Mouse (Mus musculus) layer of hippocampus, adult 11-12 months (tissue): Measurements from ENCODE around the gene Mettl24.
"Not testable (repeated sequence)": the region's sequence is repeated elsewhere in the genome, so short reads cannot be mapped to it uniquely, and the experiment has no call there.

ENCODE experiments used
- DNase-seq: peaks from one replicate; pipeline ENCODE4 v3.0.0; 2022; ENCODE audit warnings: low spot score

Gene Mettl24

DNA sequence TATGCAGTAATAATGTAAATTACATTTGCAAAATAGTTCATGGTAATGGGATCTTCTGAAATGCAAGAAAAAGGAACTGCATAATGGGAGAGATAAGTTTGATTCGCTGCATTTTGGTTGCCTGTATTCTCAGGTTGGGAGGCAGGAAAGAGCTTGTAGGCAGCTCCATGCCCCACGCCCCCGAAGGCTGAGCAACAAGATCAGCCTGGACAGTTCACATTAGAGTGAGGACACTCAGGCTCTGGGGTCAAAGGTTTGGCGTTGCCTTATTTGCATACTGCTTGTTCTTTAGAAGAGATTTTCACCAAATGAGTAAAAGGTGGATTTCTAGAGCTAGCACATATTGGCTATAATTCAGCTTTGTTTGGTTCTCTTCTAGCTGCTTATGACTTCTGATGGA is 123.1 kb downstream of the Mettl24 start:
- no peak for DNase-seq

DNA sequence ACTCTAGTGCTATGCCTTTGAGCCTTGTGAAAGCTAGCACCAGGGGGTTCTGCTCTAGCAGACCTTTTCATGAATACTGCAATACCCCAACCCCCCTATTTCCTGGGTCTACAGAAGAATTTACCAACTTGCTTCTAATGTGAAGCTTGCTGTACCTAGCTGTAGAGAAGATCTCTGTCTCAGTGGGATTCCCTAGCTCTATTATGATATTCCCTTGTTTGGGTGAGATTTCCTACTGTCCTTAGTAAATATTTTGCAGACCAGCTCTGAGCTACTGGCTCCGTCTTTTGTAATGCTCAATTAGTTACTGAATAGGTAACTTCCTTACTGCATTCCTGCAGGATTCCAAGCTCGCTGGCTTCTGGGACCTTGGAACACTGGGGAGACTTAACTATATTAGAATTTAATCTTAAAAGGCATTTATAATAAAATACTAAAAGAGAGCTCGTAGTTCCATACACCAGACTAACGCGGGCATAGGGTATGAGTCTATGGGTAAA is 126.4 kb downstream of the Mettl24 start:
- DNase-seq = not testable (repeated sequence)

DNA sequence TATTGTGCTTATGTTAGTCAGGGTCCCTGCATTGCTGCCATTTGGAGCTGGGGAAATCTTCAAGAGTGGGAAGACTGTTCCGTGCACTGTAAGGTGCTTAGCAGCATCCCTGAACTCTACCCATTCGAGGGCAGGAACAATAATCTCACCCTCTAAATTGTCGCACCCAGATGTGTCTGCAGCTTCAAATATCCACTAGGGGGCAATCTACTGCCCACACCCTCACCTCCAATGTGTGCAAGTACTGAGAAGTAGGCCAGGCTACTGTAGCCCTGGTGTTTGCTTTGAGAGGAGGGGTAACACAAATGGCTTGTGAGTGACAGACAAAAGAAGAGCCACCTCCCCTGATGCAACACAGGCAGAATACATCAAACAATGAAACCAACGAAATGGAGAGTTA is 130.5 kb downstream of the Mettl24 start:
- no peak for DNase-seq

DNA sequence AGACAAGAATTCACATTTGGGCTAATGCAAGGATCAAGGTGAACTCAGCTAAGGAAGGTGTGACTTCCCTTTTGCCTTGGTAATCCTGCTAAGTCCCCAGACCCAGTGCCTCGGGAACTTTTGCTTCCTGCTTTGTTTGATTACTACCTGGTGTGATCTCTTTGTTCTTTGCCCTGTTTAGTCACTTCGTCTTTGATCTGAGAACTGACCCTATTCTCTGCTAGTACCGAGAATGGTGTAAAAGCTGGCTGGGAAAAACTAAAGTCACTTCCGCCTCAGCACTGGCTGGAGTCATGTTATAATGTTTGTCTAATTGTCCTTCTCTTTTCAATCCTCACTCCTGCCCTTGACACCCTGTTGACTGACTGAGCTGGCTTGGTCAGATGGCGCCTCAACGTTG is 133.4 kb downstream of the Mettl24 start:
- no peak for DNase-seq

DNA sequence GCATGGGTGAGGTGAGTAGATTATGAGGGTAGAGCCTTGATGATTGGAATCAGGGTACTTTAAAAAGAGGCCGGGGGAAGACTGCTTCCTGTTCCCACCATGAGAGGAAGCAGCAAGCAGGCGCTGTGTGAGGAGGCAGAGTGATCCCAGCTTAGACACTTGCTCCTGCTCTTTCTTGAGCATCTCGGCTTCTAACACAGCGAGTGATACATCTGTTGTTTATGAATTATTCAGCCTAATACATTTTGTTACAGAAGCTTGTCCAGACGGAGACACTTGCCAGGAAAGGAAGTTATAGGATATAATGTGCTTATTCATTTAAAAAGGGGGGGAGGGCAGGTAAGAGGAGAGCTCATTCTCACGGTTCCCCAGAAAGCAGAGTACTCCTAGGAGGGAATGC is 142.9 kb downstream of the Mettl24 start:
- DNase-seq = no peak

DNA sequence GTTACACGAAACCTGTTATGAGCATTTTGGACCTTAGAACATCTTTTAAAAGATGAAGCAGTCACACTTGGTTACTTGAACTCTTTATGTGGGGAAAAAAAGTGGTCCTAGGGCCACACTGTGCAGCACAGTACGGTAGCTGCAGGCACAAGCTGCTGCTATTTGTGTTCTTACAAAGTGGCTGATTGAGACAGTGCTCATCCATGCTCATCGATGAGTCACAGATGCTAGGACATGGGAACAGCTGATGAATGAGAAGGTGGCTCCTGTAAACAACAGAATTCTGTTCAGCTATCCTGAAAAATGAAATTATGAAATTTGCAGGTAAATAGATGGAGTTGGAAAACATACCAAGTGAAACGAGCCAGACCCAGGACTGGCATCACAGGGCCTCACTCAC is 144.6 kb downstream of the Mettl24 start:
- DNase-seq = peak; percentile 46

DNA sequence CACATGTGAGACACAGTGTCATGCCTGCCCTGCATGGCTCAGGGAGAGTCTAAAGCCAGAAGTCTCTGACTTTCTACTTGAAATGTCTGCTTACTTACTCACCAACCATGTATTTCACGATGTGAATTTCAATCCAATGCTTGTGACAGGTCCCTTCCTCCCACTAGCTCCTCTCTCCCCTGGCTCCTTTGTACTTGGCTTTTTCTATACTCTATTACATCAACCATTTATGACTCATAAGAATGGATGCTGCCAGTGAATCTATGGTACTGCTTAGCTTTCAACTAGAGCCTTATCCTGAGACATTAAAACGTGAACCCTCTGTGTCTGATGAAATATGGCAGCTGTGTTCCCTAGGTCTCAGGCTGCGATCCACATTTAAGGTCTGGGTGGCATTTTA is 147.2 kb downstream of the Mettl24 start:
- DNase-seq = no peak

DNA sequence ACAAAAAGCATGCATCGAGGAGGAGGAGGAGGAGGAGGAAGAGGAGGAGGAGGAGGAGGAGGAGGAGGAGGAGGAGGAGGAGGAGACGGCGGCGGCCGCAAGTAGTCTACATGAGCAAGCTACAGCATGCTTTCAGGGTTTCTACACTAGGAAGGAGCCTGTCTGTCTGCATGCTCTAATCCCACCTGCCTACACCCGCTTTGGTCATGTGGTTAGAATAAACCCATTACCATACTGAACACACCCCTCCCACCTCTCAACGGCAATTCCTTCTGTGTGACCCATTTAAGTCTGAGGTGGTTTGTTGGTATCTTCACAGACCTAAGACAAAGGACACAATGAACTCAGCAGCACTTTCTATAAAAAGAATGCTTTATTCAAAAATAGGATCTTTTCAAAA is 148.2 kb downstream of the Mettl24 start:
- no peak for DNase-seq

DNA sequence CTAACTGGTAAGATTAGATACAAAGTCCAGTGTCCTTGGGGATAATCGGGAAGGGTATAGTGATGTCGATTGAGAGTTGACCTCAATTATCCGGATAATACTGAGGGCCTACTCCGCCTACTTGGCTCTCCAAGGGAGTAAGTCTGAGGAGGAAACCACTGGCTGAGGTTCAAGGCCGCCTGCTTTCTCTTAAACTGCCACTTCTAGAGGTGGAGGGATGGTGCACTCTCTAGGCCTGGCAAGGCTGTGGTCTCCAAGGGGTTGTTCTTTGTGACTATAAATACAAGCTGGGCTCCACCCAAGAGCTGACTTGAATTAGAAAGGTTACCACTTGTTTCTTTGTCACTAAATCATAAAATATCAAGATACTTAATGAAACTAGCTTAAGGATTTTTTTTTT is 157.0 kb downstream of the Mettl24 start:
- no peak for DNase-seq

DNA sequence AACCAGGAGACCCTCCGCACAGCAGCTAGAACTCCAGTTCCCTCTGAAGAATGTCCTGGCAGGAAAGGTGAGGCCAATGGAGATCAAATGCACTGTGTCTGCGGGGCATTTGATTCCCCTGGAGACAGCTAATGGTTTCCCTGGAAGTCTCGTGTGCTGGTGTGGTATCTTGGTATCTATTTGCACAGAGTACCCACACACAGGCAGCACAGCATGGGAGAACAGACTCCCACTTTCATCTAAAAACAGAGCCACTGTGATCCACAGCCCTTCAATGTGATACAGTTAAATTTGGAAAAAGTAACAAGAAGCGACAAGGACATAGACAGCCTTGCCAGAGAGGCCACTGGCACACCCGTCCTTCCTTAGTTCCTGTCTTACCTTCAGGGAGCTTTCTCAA is 160.8 kb downstream of the Mettl24 start:
- DNase-seq = no peak

DNA sequence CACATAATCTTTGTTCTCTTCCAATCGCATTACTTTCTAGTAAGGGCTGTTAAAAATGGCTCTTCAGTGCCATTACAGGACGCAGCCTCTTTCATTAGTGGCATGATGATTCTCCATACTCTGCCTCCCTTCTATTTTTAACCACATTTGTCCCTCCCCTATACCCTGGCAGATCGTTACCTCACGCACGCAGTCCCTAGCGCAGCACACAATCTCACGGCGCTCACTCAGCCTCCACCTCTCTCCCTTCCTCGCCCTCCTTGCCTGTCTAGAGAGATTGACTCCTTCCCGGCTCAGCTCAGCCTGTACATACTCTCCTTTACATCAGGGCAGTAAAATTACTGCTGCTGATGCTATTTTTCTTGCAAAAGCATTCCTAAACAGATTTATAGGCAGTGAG is 161.5 kb downstream of the Mettl24 start:
- no peak for DNase-seq

DNA sequence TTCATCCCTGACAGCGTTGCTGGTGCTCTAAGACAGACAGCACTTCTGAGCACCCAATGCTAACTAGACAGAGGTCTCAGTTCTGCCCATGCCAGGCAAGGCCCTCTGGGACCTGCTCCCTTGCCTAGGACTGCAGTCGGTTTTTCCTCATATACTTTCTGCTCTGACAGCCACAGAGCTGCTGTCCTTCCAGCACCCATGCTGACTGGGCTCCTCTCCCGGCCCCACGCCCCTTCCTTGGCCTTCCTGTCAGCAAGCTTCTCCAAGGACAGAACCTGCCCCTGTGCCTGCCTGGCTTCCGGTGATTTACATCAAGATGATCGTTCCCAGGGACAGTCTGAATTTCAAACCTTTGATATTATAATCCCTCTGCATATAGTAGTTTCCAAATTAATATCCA is 162.5 kb downstream of the Mettl24 start:
- no peak for DNase-seq

DNA sequence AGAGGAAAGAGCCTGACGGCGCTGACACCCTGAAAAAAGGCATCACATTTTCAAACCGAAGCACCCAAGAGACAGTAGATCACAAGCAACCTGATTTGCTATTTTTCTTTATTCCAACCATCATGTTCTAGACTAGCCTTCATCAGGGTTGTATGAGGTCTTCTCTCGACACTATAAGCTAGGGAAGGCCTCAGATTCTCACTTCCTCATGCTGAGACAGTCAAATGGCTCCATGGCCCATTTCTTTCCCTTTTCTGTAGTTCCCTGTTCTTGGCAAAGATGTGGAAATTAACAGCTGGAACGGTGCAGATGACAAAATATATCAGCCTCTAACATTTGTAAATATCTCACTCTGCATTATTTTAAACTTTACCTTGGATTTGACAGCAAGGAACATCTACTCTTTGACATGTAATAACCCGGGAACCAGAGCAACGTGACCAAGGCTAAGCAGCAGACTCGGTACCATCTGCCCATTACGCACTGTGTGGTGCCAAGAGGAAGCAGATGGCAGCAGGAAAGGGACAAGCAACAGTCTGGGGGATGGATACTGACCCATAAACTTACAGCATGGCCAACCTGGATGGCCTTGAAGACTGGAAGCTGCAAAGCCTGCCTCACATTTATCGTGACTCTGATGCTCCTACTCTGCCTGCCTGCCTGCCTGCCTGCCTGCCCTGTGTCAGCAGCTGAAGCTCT is 164.2 kb downstream of the Mettl24 start:
- no peak for DNase-seq

DNA sequence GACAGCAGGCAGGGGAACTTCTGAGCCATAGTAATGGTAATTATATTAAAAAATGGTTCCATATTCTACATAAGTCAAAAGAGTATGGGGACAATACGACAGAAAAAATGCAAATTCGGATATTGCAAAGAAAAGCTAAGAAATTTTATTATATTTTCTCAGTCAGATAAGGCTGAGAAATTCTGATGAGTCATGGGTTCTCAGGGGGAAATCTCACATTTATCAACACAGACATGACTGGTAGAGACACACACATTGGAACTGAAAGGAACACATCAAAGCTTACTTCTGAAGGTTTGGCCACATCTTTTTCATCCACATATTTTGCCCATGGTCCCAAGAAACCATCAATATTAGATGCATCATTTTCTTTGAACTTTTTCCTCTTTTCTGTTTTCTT is 167.6 kb downstream of the Mettl24 start:
- no peak for DNase-seq

DNA sequence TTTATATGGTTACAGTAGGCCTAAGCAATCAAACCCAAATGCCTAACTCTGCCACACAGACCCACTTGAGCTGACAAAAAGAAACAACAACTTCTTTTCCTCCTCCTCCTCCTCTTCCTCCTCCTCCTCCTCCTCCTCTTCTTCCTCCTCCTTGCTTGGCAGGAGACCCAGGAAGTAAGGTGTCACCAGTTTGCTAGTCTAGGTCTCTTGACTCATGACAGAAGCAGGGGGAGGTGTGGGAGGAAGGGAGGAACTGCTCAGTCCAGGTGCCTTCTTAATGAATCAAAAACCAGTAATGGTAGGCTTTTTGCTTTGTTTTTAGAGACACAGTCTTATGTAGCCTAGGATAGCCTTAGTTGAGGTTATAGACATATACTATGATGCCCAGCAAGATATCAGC is 168.1 kb downstream of the Mettl24 start:
- no peak for DNase-seq

DNA sequence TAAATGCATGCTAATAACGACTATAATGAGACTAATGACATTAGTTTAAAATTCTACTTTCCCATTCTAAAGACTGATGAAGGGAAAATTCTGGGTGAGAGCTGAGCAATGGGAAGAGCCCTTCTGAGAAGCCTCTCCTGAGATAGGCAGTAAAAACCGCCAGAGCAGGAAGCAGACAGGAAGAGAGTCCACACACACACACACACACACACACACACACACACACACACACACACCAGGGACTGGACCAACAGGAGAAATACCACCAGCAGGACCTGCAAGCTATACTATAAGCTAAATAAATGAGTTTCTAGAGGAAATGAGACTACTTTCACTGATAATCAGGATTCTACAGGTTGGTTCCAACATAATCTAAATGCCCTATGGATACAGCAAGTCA is 172.5 kb downstream of the Mettl24 start:
- DNase-seq = no peak

DNA sequence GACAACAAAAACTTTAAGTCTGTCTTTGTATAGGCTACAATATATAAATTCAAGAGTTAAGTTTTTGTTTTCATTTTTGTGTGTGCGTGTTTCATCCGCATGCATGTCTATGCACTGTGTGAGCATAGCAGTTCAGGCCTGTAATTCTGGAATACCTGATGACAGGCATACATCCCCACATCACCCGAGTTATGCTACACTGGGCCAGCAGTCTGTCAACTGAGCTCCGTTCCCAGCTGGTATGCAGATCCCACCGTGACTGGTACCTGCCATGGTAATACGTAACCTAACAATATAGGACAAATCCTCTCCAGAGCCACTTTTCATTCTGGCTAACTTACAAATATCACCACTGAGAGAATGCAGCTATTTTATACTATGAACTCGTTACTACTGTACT is 173.6 kb downstream of the Mettl24 start:
- no peak for DNase-seq

DNA sequence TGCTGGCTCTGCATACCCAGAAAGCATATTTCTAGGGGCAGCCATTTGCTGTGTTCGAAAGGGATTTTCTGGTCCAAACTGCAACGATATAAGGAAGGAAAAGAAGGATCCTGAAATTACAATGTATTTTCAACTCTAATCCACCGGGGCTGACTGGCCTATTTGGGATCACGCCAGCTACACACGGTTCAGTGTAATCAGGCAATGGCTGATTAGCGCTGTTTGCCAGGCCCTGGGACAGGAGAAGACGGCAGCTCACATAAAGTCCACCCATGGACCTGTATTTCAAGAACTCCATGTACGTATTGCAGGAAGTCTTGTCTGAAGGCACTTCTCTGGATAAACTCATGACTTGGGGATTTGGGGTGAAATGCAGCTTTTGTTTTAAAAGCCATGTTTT is 174.5 kb downstream of the Mettl24 start:
- DNase-seq = no peak
